Mouse (Mus musculus) midbrain, embryonic 12.5 days (tissue): ENCODE data around the gene Odf3. TPM values are rescaled to one million over a fixed set of nuclear protein-coding genes. Genes with fewer than 3 reads are reported as not detected.
A peak's percentile ranks its signal among the peaks of the same experiment; 100 is the strongest.

ENCODE experiments used
- ATAC-seq: fragments of 200-750 bp; cut with Nextera tagmentation; 2 replicates; pipeline ENCODE4 v1.8.0; 2017; ENCODE audit warnings: low read depth, moderate TSS enrichment, moderate library complexity; ENCODE audit not compliant: low FRiP score
- H3K27ac ChIP-seq: fragments of 300-500 bp; sonication (generic); replicated peaks from 2 replicates; pipeline ENCODE4 v1.5.1; 2016; ENCODE audit warnings: mild to moderate bottlenecking
- H3K27me3 ChIP-seq: fragments of 300-500 bp; sonication (generic); 2 replicates; pipeline ENCODE4 v1.6.1; 2016; ENCODE audit warnings: mild to moderate bottlenecking
- H3K36me3 ChIP-seq: fragments of 300-500 bp; sonication (generic); 2 replicates; pipeline ENCODE4 v1.6.1; 2016
- H3K4me1 ChIP-seq: fragments of 300-500 bp; sonication (generic); 2 replicates; pipeline ENCODE4 v1.6.1; 2016
- H3K4me2 ChIP-seq: fragments of 300-500 bp; sonication (generic); replicated peaks from 2 replicates; pipeline ENCODE4 v1.6.1; 2016; ENCODE audit warnings: mild to moderate bottlenecking, moderate library complexity
- H3K4me3 ChIP-seq: fragments of 300-500 bp; sonication (generic); 2 replicates; pipeline ENCODE4 v1.5.1; 2016; ENCODE audit warnings: mild to moderate bottlenecking
- H3K9ac ChIP-seq: fragments of 300-500 bp; sonication (generic); replicated peaks from 2 replicates; pipeline ENCODE4 v1.6.1; 2016; ENCODE audit warnings: mild to moderate bottlenecking, moderate library complexity
- H3K9me3 ChIP-seq: fragments of 300-500 bp; sonication (generic); 2 replicates; pipeline ENCODE4 v1.6.1; 2016; ENCODE audit warnings: mild to moderate bottlenecking
- WGBS: fragments of 180-500 bp; shearing (Covaris S2); methylation state at CpG from one replicate; pipeline ENCODE4 v1.1.7; 2016; 5-methylcytosine and 5-hydroxymethylcytosine counted together
- polyA plus RNA-seq: library from polyadenylated mRNA; unstranded; fragments of >200 nt; fragmentation: Nextera tagmentation; extraction: Ambion mirVana; gene quantifications from 2 replicates; pipeline ENCODE4 v1.2.1, GENCODE M21; 2016

The Odf3 gene
- polyA plus RNA-seq, result not detected in 2 replicates

DNA sequence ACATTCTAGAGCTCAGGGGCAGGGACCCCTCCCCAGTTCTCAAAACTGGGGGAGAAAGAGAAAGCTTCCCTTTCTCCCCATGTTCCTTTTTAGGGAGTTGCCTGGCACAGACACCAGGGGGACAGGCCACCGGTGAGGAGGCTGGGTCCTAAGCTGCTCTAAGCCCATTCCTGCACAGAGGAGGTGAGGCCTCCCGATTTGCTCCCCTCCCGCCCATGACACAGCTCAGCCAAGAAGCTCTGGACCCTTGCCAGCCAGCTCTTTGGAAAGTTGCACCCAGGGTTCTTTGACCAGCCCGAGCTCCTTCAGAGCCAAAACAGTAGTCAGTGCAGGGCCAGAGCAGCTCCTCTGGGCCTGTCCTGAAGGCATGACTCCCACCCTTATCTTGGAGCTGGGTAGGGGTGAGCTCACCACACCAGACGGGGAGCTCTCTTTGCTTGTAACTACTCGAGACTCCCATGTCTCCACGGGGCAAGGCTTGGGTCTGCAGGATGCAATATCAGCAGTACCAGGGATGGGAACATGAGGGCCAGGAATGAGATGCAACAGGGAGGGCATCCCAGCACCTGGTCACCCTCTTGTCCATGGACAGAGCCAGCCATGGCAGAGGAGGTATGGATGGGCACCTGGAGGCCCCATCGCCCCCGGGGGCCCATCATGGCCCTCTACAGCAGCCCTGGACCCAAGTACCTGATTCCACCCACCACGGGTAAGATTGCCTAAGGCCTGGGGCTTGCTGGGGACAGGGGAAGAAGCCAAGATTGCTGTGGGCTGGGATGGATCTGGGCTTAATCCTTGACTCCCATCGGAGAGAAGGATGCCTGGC, at the start of gene Odf3:
Gene Odf3, plus strand, starts transcription at position 51 of the 826 bp plus-strand sequence.
- peaks cover 16% of the 10 kb centered on the region for H3K27me3 ChIP-seq
- ATAC-seq, result no peak
- H3K4me2 ChIP-seq, result no peak within 1 kb of the TSS
- no peaks in the 10 kb centered on the region for H3K9me3 ChIP-seq
- no peak within 1 kb of the TSS for H3K4me3 ChIP-seq
- no peaks in the 10 kb centered on the region for H3K4me1 ChIP-seq
- WGBS, result 72% methylated on average over 11 of the region's 11 CpGs
- H3K27ac ChIP-seq, result no peak within 1 kb of the TSS
- H3K9ac ChIP-seq, result no peak within 1 kb of the TSS
- peaks cover 16% of the 10 kb centered on the region for H3K36me3 ChIP-seq

DNA sequence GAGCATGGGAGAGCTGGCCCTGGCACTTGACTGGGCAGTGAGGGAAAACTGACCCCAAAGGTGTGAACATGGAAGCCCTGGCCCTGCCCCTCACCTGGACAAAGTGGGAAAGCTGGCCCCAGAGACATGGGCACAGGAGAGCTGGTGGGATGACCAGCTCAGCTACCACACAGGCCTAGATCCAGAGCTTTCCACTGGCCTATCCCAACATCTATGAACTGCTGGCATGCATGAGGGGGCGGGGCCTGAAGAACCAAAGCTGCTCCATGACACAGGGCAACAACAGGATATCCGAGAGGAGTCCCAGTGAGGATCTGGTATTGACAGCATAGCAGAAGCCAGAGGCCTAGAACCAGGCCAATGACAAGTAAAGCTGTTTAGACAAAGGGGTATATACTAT, 49.4 kb upstream of the Odf3 start:
- no peak for ATAC-seq
- H3K4me3 ChIP-seq, result no peak overlapping the region

DNA sequence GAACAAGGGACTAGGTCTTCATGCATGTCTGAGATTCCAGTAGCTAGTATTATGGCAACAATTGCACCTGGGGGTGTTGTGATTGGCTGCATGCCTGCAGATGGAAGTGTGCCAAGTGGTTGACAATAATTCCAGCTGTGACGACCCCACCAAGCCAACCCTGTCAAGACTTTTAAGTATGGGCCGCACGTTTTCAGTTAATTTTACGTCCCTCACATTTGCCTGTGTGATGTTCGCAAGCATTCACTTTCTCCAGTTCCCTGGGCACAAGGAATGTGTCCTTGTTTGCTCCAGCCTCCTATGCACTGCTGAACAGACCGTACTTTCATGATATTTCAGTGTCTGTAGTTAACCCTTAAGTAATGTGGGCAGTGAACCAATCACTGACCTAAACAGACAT, 45.0 kb upstream of the Odf3 start:
- Histone ChIP-seq H3K4me3 (no peak overlapping the region), H3K36me3 (no peaks in the 10 kb centered on the region), H3K9ac (no peak overlapping the region), H3K4me1 (no peaks in the 10 kb centered on the region), H3K4me2 (no peak overlapping the region), H3K27ac (no peak overlapping the region), H3K27me3 (no peaks in the 10 kb centered on the region), H3K9me3 (no peaks in the 10 kb centered on the region)
- ATAC-seq, result no peak
- WGBS, result 83% methylated on average over 6 of the region's 6 CpGs

More for the DNA sequence above, 49.4 kb upstream of the Odf3 start:
- H3K36me3 ChIP-seq, result no peaks in the 10 kb centered on the region
- H3K27ac ChIP-seq, result no peak overlapping the region
- no peaks in the 10 kb centered on the region for H3K27me3 ChIP-seq
- WGBS, result 66% methylated on average over 2 of the region's 2 CpGs
- no peak overlapping the region for H3K9ac ChIP-seq
- no peaks in the 10 kb centered on the region for H3K4me1 ChIP-seq
- no peak overlapping the region for H3K4me2 ChIP-seq
- H3K9me3 ChIP-seq, result no peaks in the 10 kb centered on the region

DNA sequence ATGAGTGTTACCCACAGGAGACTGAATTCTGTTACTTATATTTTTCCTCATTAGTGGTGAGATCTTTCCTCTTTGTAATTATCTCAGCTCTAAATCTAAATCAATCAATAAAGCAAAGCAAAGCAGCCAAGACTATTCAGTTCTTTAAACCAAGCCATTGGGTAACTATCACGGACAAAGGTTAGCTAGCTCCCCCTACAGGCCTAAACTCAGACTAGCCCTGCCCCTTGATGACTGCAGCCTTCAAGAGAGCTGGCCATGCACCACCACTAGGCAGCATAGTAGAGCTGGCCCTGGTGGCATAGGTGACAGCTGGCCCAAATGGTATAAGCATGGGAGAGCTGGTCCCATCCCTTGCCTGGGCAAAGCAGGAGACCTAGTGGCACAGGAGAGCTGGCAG, 41.9 kb upstream of the Odf3 start:
- Histone ChIP-seq H3K27ac (no peak overlapping the region), H3K4me3 (no peak overlapping the region), H3K9me3 (no peaks in the 10 kb centered on the region), H3K36me3 (peaks cover 5% of the 10 kb centered on the region; the same call in 1 of the 2 replicates), H3K4me2 (no peak overlapping the region), H3K27me3 (no peaks in the 10 kb centered on the region), H3K4me1 (no peaks in the 10 kb centered on the region), H3K9ac (no peak overlapping the region)
- no peak for ATAC-seq
- WGBS, result 19% methylated on average over 1 of the region's 1 CpGs

DNA sequence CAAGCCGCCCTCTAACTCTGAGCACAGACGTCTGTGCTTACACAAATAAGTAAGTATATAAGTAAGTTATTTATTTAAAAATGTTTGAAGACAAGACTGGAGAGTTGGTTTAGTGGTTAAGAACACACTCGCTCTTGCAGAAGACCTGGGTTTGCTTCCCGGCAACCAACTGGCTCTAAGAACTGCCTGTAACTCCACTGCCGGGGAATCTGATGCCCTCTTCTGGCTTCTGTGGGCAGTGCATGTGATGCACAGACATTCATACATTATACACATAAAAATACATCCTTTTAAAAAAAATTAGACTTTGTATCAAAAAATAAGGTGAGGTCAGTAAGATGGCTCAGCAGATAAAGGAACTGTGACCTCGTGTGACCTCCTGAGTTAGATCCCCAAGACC, 37.1 kb upstream of the Odf3 start:
- Histone ChIP-seq H3K4me2 (no peak overlapping the region), H3K36me3 (peaks cover 31% of the 10 kb centered on the region), H3K27me3 (no peaks in the 10 kb centered on the region), H3K4me1 (no peaks in the 10 kb centered on the region), H3K9ac (no peak overlapping the region), H3K4me3 (no peak overlapping the region), H3K9me3 (no peaks in the 10 kb centered on the region), H3K27ac (no peak overlapping the region)
- ATAC-seq, result no peak
- WGBS, result 93% methylated on average over 6 of the region's 6 CpGs

DNA sequence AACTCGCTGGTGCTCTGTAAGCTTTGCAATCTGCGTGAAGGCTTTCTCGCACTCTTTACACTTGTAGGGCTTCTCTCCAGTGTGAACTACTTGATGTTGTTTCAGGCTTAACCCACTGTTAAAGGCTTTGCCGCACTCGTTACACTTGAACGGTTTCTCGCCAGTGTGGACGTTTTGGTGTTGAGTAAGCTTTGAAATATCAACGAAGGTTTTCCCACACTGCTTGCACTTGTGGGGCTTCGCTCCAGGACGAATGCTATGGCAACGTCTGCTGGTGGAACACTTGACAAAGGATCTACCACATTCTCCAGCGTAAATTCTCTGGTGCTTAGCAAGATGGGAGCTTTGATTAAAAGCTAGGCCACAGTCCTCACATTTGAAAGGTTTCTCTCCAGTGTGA, 35.9 kb upstream of the Odf3 start:
- H3K4me1 ChIP-seq, result no peaks in the 10 kb centered on the region
- H3K27ac ChIP-seq, result no peak overlapping the region
- ATAC-seq, result no peak
- no peak overlapping the region for H3K4me2 ChIP-seq
- no peak overlapping the region for H3K4me3 ChIP-seq
- no peak overlapping the region for H3K9ac ChIP-seq
- no peaks in the 10 kb centered on the region for H3K27me3 ChIP-seq
- WGBS, result 82% methylated on average over 13 of the region's 13 CpGs
- peaks cover 31% of the 10 kb centered on the region for H3K36me3 ChIP-seq
- H3K9me3 ChIP-seq, result no peaks in the 10 kb centered on the region

DNA sequence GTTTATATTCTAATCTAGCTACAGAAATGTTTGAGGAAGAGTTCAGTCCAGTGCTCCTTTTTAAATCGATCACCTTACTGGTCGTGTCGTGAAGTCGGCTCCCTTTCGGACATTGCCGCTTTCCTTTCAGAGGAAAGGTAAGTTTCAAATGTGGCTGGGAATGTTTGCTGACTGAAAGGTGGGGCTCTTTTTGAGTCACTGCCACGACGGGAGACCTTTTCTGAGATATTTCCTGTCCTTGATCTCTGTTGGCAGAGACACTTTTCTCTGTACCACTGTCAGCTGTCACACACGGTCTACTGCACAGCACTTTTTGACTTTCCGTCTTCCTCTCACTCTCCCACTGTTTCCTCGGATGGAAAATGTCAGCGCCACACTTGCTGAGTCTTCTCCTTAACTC, 34.8 kb upstream of the Odf3 start:
- H3K4me3 ChIP-seq, result no peak overlapping the region
- H3K4me1 ChIP-seq, result no peaks in the 10 kb centered on the region
- H3K4me2 ChIP-seq, result no peak overlapping the region
- WGBS, result 90% methylated on average over 12 of the region's 12 CpGs
- ATAC-seq, result no peak
- H3K9me3 ChIP-seq, result no peaks in the 10 kb centered on the region
- no peak overlapping the region for H3K27ac ChIP-seq
- H3K27me3 ChIP-seq, result no peaks in the 10 kb centered on the region
- peaks cover 31% of the 10 kb centered on the region for H3K36me3 ChIP-seq
- no peak overlapping the region for H3K9ac ChIP-seq

DNA sequence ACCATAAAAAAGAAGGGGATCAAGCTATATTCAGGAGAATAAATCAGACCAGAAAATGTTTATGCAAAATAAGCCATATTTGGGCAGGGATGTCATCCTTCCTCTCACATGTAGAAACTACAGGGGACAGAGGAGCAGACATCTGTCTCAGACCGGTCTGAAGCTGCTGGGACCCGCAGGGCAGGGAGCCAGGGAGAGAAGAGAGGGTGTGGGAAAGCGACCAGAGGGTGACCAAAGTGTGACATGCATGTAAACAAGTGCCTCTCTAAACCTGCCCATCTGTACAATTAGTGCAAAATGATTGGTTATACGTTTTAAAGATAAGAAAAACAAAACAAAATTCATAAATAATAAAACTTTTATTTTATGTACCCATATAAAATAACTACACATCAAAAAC, 27.4 kb upstream of the Odf3 start:
- H3K27ac ChIP-seq, result no peak overlapping the region
- WGBS, result 83% methylated on average over 4 of the region's 4 CpGs
- no peak for ATAC-seq
- H3K27me3 ChIP-seq, result no peaks in the 10 kb centered on the region; the same call in 1 of the 2 replicates
- no peaks in the 10 kb centered on the region for H3K36me3 ChIP-seq
- no peaks in the 10 kb centered on the region; the same call in 1 of the 2 replicates for H3K4me1 ChIP-seq
- H3K9me3 ChIP-seq, result no peaks in the 10 kb centered on the region
- no peak overlapping the region for H3K9ac ChIP-seq
- no peak overlapping the region for H3K4me3 ChIP-seq
- no peak overlapping the region for H3K4me2 ChIP-seq

DNA sequence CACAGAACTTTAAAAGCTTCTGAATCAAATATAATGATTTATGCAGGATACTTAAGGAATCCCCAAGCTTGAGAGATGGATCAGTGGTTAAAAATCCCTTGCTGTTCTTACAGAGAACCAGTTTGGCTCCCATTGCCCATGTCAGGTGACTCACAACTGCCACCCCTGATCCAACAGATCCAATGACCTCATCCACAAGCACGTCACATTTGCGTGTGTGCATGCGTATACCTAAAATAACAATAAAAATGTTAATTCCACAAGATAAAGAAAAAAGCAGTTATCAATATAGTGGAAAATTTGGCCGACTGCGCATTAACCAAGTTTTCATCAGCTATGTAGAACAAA, 26.3 kb upstream of the Odf3 start:
- Histone ChIP-seq H3K27ac (peak overlapping the region; percentile 69; the same call in 1 of the 2 replicates), H3K36me3 (no peaks in the 10 kb centered on the region), H3K9me3 (no peaks in the 10 kb centered on the region), H3K4me2 (peak overlapping the region; percentile 67), H3K27me3 (no peaks in the 10 kb centered on the region; the same call in 1 of the 2 replicates), H3K4me3 (peak overlapping the region; percentile 57), H3K4me1 (no peaks in the 10 kb centered on the region; the same call in 1 of the 2 replicates), H3K9ac (peak overlapping the region; percentile 59)
- 41% methylated on average over 5 of the region's 5 CpGs for WGBS
- peak; percentile 44; the same call in 1 of the 2 replicates for ATAC-seq

DNA sequence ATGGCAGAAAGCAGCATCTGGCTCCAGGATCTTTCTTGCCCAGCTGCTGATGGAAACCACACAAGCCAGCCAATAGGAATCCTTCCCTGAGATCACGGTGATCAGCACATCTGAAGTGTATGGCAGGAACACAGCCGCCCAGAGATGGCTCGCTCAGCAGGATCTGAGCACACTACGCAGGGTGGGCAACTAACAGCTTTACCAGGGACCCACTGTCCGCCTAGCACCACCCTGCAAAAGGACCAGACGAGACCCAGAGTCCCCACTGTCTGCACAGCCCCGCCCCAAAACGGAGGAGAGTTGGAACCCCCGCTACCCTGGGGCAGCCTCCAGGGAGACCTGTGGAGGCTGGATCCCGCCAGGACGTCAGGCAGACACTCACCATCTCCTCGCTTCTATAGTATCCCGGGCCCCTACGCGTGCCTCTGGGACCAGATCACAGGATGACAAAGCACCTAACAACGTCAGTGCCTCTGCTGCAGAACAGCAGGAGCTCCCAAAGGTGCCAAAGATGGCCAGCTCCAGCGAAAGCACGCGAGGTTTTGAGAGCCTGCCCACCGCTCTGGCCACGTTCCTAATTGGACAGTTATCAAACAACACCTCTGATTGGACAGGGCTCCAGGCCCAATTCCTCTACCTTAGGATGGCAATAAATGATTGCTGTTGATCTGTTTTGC, 25.8 kb upstream of the Odf3 start, which contains the start of gene Zfp941:
Gene Zfp941, minus strand, starts transcription at position 526 of the 677 bp plus-strand sequence.
- no peaks in the 10 kb centered on the region; the same call in 1 of the 2 replicates for H3K4me1 ChIP-seq
- peak within 1 kb of the TSS; percentile 69 for H3K27ac ChIP-seq
- 2% methylated on average over 21 of the region's 21 CpGs for WGBS
- H3K4me2 ChIP-seq, result peak within 1 kb of the TSS; percentile 67
- peak within 1 kb of the TSS; percentile 59 for H3K9ac ChIP-seq
- H3K4me3 ChIP-seq, result peak within 1 kb of the TSS; percentile 57
- ATAC-seq, result peak; percentile 86
- H3K36me3 ChIP-seq, result no peaks in the 10 kb centered on the region
- no peaks in the 10 kb centered on the region; the same call in 1 of the 2 replicates for H3K27me3 ChIP-seq
- no peaks in the 10 kb centered on the region for H3K9me3 ChIP-seq

DNA sequence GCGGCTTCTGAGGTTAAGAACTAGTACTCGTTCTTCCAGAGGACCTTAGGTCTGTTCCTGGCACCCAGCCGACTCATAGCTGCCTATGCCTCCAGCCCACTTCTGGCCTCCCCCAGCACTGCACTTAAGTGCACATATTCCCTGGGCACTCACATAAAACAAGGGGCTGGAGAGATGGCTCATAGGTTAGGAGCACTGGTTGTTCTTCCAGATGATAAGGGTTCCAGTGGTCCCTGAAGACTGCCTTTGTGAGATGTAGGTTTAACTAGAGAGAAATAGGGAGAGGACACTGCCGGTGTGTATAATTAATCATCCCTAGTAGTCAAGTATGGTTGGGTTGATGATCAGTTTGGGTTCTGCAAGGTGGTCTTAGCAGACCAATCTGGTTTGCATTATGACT, 24.9 kb upstream of the Odf3 start:
- no peaks in the 10 kb centered on the region; the same call in 1 of the 2 replicates for H3K4me1 ChIP-seq
- no peaks in the 10 kb centered on the region; the same call in 1 of the 2 replicates for H3K27me3 ChIP-seq
- 86% methylated on average over 4 of the region's 4 CpGs for WGBS
- no peaks in the 10 kb centered on the region for H3K9me3 ChIP-seq
- no peaks in the 10 kb centered on the region for H3K36me3 ChIP-seq
- no peak overlapping the region for H3K27ac ChIP-seq
- no peak for ATAC-seq
- H3K9ac ChIP-seq, result no peak overlapping the region
- H3K4me2 ChIP-seq, result no peak overlapping the region
- no peak overlapping the region for H3K4me3 ChIP-seq
